Mouse (Mus musculus): ENCODE results near the gene Kifc3. TPM values are rescaled to one million over a fixed set of nuclear protein-coding genes. Genes with fewer than 3 reads are reported as not detected.
A peak's percentile ranks its signal among the peaks of the same experiment; 100 is the strongest.
"Not testable (repeated sequence)": the region's sequence is repeated elsewhere in the genome, so short reads cannot be mapped to it uniquely, and the experiment has no call there.

Kifc3 gene
- polyA plus RNA-seq (2011; ENCODE audit: insufficient read length, low read depth, missing spikeins): 13.6 and 21.4 TPM in 2 replicates

GRCm38 (mm10) chr8:95202649-95203275, at the start of gene Kifc3:
Kifc3 (minus strand) TSS chr8:95202812.
- no peak for TF ChIP-seq POLR2A (IDR thresholded peaks at IDR 0.05; ENCODE audit: low read depth, low read length)
- no peak for TF ChIP-seq CTCF (IDR thresholded peaks at IDR 0.05; ENCODE audit: borderline replicate concordance, insufficient read depth, low read length)

DNA sequence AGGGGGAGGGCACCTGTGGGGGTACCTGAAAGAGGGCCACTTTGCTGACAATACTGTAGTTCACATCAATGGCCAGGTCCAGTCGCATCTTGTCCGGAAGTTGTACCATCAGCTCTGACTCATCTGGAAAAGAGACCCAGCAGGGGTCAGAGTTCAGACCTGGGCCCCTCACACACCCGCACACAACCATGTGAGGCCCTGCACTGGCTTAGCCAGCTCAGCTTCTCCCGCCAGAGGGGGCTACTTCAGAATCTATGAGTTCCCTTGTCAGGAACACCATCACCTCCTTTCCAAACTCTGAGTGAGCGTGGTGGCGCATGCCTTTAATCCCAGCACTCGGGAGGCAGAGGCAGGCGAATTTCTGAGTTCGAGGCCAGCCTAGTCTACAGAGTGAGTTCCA, 49.4 kb upstream of the Kifc3 start:
- no peak for TF ChIP-seq POLR2A (IDR thresholded peaks at IDR 0.05; ENCODE audit: low read depth, low read length)
- H3K4me1 ChIP-seq (ENCODE audit: control insufficient read depth, insufficient read depth, low read length): no peaks in the 10 kb centered on the region
- H3K4me3 ChIP-seq (ENCODE audit: insufficient read depth, low read length): no peak overlapping the region
- H3K27ac ChIP-seq (ENCODE audit: insufficient read depth, low read length): no peak overlapping the region

More at GRCm38 (mm10) chr8:95202649-95203275, at the start of gene Kifc3:
- Histone ChIP-seq H3K4me3 (ENCODE audit: insufficient read depth, low read length) (no peak within 1 kb of the TSS), H3K27ac (ENCODE audit: insufficient read depth, low read length) (no peak within 1 kb of the TSS), H3K4me1 (ENCODE audit: control insufficient read depth, insufficient read depth, low read length) (no peaks in the 10 kb centered on the region)

GRCm38 (mm10) chr8:95249847-95250246, 47.2 kb upstream of the Kifc3 start:
- TF ChIP-seq POLR2A (IDR thresholded peaks at IDR 0.05; ENCODE audit: low read depth, low read length) (no peak), CTCF (IDR thresholded peaks at IDR 0.05; ENCODE audit: borderline replicate concordance, insufficient read depth, low read length) (peak; percentile 2; the same call in 1 of the 2 replicates)
- Histone ChIP-seq H3K4me3 (ENCODE audit: insufficient read depth, low read length) (no peak overlapping the region), H3K4me1 (ENCODE audit: control insufficient read depth, insufficient read depth, low read length) (no peaks in the 10 kb centered on the region), H3K27ac (ENCODE audit: insufficient read depth, low read length) (no peak overlapping the region)

- no peak for TF ChIP-seq CTCF (IDR thresholded peaks at IDR 0.05; ENCODE audit: borderline replicate concordance, insufficient read depth, low read length)
- TF ChIP-seq POLR2A (IDR thresholded peaks at IDR 0.05; ENCODE audit: low read depth, low read length): no peak
- Histone ChIP-seq H3K4me3 (ENCODE audit: insufficient read depth, low read length) (no peak overlapping the region), H3K27ac (ENCODE audit: insufficient read depth, low read length) (no peak overlapping the region), H3K4me1 (ENCODE audit: control insufficient read depth, insufficient read depth, low read length) (no peaks in the 10 kb centered on the region)
Observed at GRCm38 (mm10) chr8:95247277-95247676, 44.7 kb upstream of the Kifc3 start.

GRCm38 (mm10) chr8:95245180-95245579, 42.6 kb upstream of the Kifc3 start:
- Histone ChIP-seq H3K4me1 (ENCODE audit: control insufficient read depth, insufficient read depth, low read length) (no peaks in the 10 kb centered on the region), H3K27ac (ENCODE audit: insufficient read depth, low read length) (no peak overlapping the region), H3K4me3 (ENCODE audit: insufficient read depth, low read length) (no peak overlapping the region)
- no peak for TF ChIP-seq POLR2A (IDR thresholded peaks at IDR 0.05; ENCODE audit: low read depth, low read length)
- TF ChIP-seq CTCF (IDR thresholded peaks at IDR 0.05; ENCODE audit: borderline replicate concordance, insufficient read depth, low read length): no peak

GRCm38 (mm10) chr8:95243853-95244252, 41.2 kb upstream of the Kifc3 start:
- Histone ChIP-seq H3K27ac (ENCODE audit: insufficient read depth, low read length) (no peak overlapping the region), H3K4me1 (ENCODE audit: control insufficient read depth, insufficient read depth, low read length) (no peaks in the 10 kb centered on the region), H3K4me3 (ENCODE audit: insufficient read depth, low read length) (no peak overlapping the region)
- TF ChIP-seq POLR2A (IDR thresholded peaks at IDR 0.05; ENCODE audit: low read depth, low read length): no peak
- no peak for TF ChIP-seq CTCF (IDR thresholded peaks at IDR 0.05; ENCODE audit: borderline replicate concordance, insufficient read depth, low read length)

DNA sequence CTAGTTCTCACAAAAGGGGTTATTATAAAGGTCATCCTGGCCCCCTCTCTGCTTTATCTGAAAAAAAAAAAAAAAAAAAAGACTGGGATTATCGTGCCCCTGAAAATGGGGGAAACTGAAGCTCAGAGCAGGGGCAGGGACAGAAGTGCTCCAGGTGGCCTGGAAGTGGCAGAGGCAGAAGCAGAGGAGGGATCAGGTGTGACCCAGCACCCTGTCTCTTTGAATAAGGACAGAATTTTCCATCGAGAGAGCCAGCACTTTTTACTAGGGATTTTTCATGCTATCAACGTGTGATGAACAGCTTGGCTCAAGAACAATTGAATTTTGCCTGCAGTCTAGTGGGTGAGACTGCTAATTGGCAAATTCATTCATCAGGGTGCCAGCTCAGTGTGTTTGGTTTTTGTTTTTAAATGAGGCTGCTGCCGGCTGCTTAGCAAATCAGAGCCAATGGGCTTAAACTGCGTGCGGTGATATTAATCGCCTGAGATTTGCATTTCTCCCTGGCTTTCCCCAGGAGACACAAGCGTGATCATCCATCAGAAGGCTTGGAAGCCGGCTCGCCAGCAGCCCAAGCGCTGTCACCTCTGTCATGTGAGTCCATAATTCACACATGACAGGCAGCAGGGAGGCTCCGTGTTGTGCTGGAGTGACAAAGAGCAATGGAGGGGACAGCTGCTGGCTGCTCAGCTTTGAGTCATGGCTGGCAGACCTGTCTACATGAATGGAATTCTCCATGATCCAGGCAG, 40.4 kb upstream of the Kifc3 start:
- H3K4me1 ChIP-seq (ENCODE audit: control insufficient read depth, insufficient read depth, low read length): no peaks in the 10 kb centered on the region
- TF ChIP-seq POLR2A (IDR thresholded peaks at IDR 0.05; ENCODE audit: low read depth, low read length) (no peak), CTCF (IDR thresholded peaks at IDR 0.05; ENCODE audit: borderline replicate concordance, insufficient read depth, low read length) (no peak)
- no peak overlapping the region for H3K27ac ChIP-seq (ENCODE audit: insufficient read depth, low read length)
- H3K4me3 ChIP-seq (ENCODE audit: insufficient read depth, low read length): no peak overlapping the region

GRCm38 (mm10) chr8:95242099-95242825, 39.6 kb upstream of the Kifc3 start:
- TF ChIP-seq POLR2A (IDR thresholded peaks at IDR 0.05; ENCODE audit: low read depth, low read length): no peak
- no peak for TF ChIP-seq CTCF (IDR thresholded peaks at IDR 0.05; ENCODE audit: borderline replicate concordance, insufficient read depth, low read length)
- H3K27ac ChIP-seq (ENCODE audit: insufficient read depth, low read length): no peak overlapping the region
- no peak overlapping the region for H3K4me3 ChIP-seq (ENCODE audit: insufficient read depth, low read length)
- H3K4me1 ChIP-seq (ENCODE audit: control insufficient read depth, insufficient read depth, low read length): no peaks in the 10 kb centered on the region

DNA sequence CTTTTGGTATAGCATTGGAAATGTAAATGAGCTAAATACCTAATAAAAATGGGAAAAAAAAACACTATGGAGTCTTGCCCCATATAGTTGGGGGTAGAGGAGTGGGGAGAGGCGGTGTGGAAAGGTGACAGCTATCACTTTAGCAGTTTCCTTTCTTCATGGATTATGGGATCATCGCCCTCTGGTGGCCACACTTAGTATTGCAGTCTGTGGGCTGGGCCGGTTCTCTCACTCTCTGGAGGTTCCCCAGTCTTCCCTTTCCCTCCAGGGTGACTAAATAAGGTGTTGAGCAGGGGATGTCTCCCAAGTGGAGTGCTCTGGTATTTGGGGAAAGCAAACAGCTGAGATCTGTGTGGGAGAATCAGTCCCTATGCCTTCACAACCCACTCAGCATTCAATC, 33.1 kb upstream of the Kifc3 start:
- no peak overlapping the region for H3K4me3 ChIP-seq (ENCODE audit: insufficient read depth, low read length)
- TF ChIP-seq POLR2A (IDR thresholded peaks at IDR 0.05; ENCODE audit: low read depth, low read length): no peak
- peak; percentile 41; the same call in 1 of the 2 replicates for TF ChIP-seq CTCF (IDR thresholded peaks at IDR 0.05; ENCODE audit: borderline replicate concordance, insufficient read depth, low read length)
- H3K27ac ChIP-seq (ENCODE audit: insufficient read depth, low read length): no peak overlapping the region
- no peaks in the 10 kb centered on the region for H3K4me1 ChIP-seq (ENCODE audit: control insufficient read depth, insufficient read depth, low read length)

- H3K4me1 ChIP-seq (ENCODE audit: control insufficient read depth, insufficient read depth, low read length); H3K27ac ChIP-seq (ENCODE audit: insufficient read depth, low read length); H3K4me3 ChIP-seq (ENCODE audit: insufficient read depth, low read length): not testable (repeated sequence)
Observed at GRCm38 (mm10) chr8:95230086-95230485, 27.5 kb upstream of the Kifc3 start.
